Mouse (Mus musculus): ENCODE measurements around the gene Lbh.

DNA sequence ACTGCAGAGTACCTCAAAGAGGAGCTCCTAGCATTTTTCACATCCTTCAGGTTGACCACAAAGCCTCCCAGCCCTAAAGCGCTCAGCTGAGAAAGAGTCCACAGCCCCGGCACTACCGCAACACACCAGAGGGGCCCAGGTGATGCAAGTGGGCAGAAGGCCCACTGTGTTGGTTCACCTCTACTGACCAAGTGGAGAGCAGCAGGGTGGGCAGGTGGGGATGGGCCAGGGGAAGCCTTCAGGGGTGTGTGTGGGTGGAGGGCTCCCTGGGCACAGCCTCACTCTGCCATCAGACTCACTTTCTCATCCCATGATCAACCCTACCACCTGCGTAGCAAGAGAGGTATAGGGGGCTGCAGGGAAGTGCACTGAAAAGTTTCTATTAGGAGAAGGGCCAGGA, 42.1 kb downstream of the Lbh start:
- TF ChIP-seq CTCF (IDR thresholded peaks at IDR 0.05; ENCODE audit: insufficient read depth, low read depth, low read length) (no peak), POLR2A (IDR thresholded peaks at IDR 0.05; ENCODE audit: insufficient read depth, low read depth, low read length) (no peak)
